Mouse (Mus musculus) kidney, postnatal 0 days (tissue): Measurements from ENCODE around the gene Tmcc3. TPM values are rescaled to one million over a fixed set of nuclear protein-coding genes. Genes with fewer than 3 reads are reported as not detected.

Experiments used
- ATAC-seq: fragments of 200-750 bp; cut with Nextera tagmentation; replicated peaks from 2 replicates; pipeline ENCODE4 v1.8.0; 2017; ENCODE audit warnings: low read depth, moderate number of reproducible peaks, moderate TSS enrichment, moderate library complexity; ENCODE audit not compliant: low FRiP score
- DNase-seq: peaks from one replicate; pipeline ENCODE4 v3.0.0-alpha.2; 2016; ENCODE audit warnings: low spot score
- H3K27ac ChIP-seq: fragments of 300-500 bp; sonication (generic); 2 replicates; pipeline ENCODE4 v1.5.1; 2014; ENCODE audit warnings: mild to moderate bottlenecking
- H3K27me3 ChIP-seq: fragments of 300-500 bp; sonication (generic); 2 replicates; pipeline ENCODE4 v1.6.1; 2014; ENCODE audit warnings: low read length, mixed read lengths; ENCODE audit not compliant: insufficient read depth
- H3K36me3 ChIP-seq: fragments of 300-500 bp; sonication (generic); 2 replicates; pipeline ENCODE4 v1.6.1; 2014; ENCODE audit warnings: low read length, mixed read lengths; ENCODE audit not compliant: insufficient read depth
- H3K4me1 ChIP-seq: fragments of 300-500 bp; sonication (generic); replicated peaks from 2 replicates; pipeline ENCODE4 v1.6.1; 2014; ENCODE audit warnings: antibody characterized with exemption, low read length, mixed read lengths; ENCODE audit not compliant: insufficient read depth
- H3K4me2 ChIP-seq: fragments of 300-500 bp; sonication (generic); 2 replicates; pipeline ENCODE4 v1.6.1; 2014; ENCODE audit warnings: mild to moderate bottlenecking, low read length, moderate library complexity, mixed read lengths
- H3K4me3 ChIP-seq: fragments of 300-500 bp; sonication (generic); replicated peaks from 2 replicates; pipeline ENCODE4 v1.5.1; 2014; ENCODE audit warnings: low read depth, low read length
- H3K9ac ChIP-seq: fragments of 300-500 bp; sonication (generic); 2 replicates; pipeline ENCODE4 v1.6.1; 2014; ENCODE audit warnings: low read depth, low read length
- H3K9me3 ChIP-seq: fragments of 300-500 bp; sonication (generic); replicated peaks from 2 replicates; pipeline ENCODE4 v1.6.1; 2016; ENCODE audit warnings: low read length, inconsistent platforms, mixed read lengths
- CTCF ChIP-seq: IDR thresholded peaks from 2 replicates; pipeline ENCODE4 v1.5.1; 2016; ENCODE audit warnings: antibody characterized with exemption, low read depth, mild to moderate bottlenecking, moderate library complexity
- WGBS: fragments of 180-500 bp; shearing (Covaris S2); extraction: QIAGEN DNeasy Blood & Tissue Kit; methylation state at CpG from one replicate; pipeline ENCODE4 v1.1.7; 2014; 5-methylcytosine and 5-hydroxymethylcytosine counted together
- polyA plus RNA-seq: library from polyadenylated mRNA; unstranded; fragments of >200 nt; fragmentation: Nextera tagmentation; extraction: Ambion mirVana; gene quantifications from 2 replicates; pipeline ENCODE4 v1.2.1, GENCODE M21; 2015

The Tmcc3 gene
- polyA plus RNA-seq, 1 experiment from 2014 or later = 7.9 TPM

DNA sequence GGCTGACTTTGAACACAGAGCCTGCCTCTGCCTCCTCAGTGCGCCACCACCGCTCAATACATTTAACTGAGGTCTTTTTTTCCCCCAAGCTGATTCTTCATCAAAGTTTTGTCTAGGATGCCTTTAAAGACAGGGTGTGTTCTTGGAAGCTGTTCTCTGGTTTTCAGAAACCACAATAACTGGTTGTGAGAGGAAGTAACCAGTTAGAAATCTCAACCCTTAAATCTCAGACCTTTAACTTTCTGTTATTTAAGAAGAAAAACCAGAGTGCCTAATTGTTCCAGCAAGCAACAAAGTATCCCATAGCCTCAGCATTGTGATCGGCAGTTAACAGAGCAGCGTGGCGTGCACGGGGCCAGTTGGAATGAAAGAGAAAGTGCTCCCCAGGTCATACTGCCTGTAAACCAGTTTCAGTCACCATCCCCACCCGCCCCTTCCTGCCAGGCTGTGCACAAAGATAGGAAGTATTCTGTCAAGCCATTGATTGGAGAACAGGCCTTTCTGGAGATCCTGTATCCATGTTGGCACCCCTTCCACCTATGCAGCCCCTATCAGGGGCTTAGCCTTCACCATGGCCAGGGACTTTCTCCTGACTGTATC lies 240.3 kb downstream of the Tmcc3 start:
- Histone ChIP-seq H3K27me3 (no peaks in the 10 kb centered on the region), H3K4me3 (no peak overlapping the region), H3K4me1 (no peaks in the 10 kb centered on the region; the same call in none of the 2 replicates), H3K36me3 (no peaks in the 10 kb centered on the region), H3K4me2 (no peak overlapping the region), H3K27ac (no peak overlapping the region), H3K9ac (no peak overlapping the region), H3K9me3 (no peaks in the 10 kb centered on the region)
- ATAC-seq = no peak
- no peak for DNase-seq
- 72% methylated on average over 7 of the region's 7 CpGs for WGBS
- TF ChIP-seq CTCF = no peak

DNA sequence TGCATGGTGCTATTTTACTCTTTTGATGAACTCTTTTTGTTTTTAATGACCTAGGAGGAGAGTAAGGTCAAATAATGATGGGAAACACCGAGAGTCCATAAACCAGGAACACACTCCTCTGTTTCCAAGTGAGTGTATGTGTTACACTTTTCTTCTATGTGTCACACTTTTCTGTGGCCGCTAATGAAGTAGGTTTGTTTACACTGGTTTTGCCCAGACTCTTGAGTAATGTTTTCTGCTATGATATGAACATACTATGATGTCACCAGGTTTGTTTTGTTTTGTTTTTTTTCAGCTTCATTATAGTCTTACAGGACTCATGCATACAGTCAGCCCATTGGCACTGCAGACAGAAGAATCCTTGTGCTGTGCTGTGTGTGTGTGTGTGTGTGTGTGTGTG lies 243.6 kb downstream of the Tmcc3 start:
- DNase-seq (no peak), ATAC-seq (no peak)
- Histone ChIP-seq H3K27ac (no peak overlapping the region), H3K4me1 (no peaks in the 10 kb centered on the region; the same call in 1 of the 2 replicates), H3K27me3 (no peaks in the 10 kb centered on the region), H3K4me3 (no peak overlapping the region), H3K9ac (no peak overlapping the region), H3K36me3 (no peaks in the 10 kb centered on the region), H3K9me3 (no peaks in the 10 kb centered on the region), H3K4me2 (no peak overlapping the region)
- 72% methylated on average over 2 of the region's 2 CpGs for WGBS
- no peak for TF ChIP-seq CTCF

- peak; percentile 88 for ATAC-seq
- DNase-seq = peak; percentile 59
- no peak for TF ChIP-seq CTCF
- no peak overlapping the region for H3K9ac ChIP-seq
- H3K27ac ChIP-seq = peak overlapping the region; percentile 57; the same call in 1 of the 2 replicates
- no peaks in the 10 kb centered on the region for H3K27me3 ChIP-seq
- 43% methylated on average over 6 of the region's 6 CpGs for WGBS
- no peak overlapping the region for H3K4me2 ChIP-seq
- H3K36me3 ChIP-seq = no peaks in the 10 kb centered on the region
- H3K9me3 ChIP-seq = no peaks in the 10 kb centered on the region
- no peaks in the 10 kb centered on the region; the same call in 1 of the 2 replicates for H3K4me1 ChIP-seq
- no peak overlapping the region for H3K4me3 ChIP-seq
Measured at GRCm38 (mm10) chr10:94557428-94558149, 245.8 kb downstream of the Tmcc3 start.

- H3K9me3 ChIP-seq = no peaks in the 10 kb centered on the region
- DNase-seq (no peak), ATAC-seq (no peak)
- H3K36me3 ChIP-seq = no peaks in the 10 kb centered on the region
- 69% methylated on average over 7 of the region's 7 CpGs for WGBS
- H3K27ac ChIP-seq = no peak overlapping the region
- no peak overlapping the region for H3K4me3 ChIP-seq
- no peak for TF ChIP-seq CTCF
- H3K4me2 ChIP-seq = no peak overlapping the region
- no peaks in the 10 kb centered on the region; the same call in 1 of the 2 replicates for H3K4me1 ChIP-seq
- no peak overlapping the region for H3K9ac ChIP-seq
- H3K27me3 ChIP-seq = no peaks in the 10 kb centered on the region
Measured at GRCm38 (mm10) chr10:94558826-94559225, 247.1 kb downstream of the Tmcc3 start.

DNA sequence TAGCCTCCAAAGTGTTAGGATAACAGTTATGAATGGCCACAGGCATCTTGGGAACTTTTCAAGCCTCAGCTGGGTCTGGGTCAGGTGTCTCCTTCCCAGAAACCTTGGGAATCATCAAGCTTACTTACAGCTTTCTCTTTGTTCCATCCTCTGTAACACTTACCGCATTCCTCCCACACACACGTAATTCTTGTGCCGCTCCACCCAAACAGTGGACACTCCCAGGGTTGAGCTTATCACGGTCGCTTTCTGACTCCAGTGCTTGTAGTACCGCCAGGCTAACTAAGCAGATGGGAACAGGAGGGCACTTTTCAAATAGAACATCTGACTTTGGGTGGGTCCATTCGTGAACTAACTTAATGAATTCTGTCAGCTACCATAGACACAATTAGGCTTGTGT lies 249.6 kb downstream of the Tmcc3 start:
- Histone ChIP-seq H3K4me1 (peaks cover 2% of the 10 kb centered on the region), H3K27me3 (no peaks in the 10 kb centered on the region), H3K27ac (no peak overlapping the region), H3K4me2 (no peak overlapping the region), H3K9ac (no peak overlapping the region), H3K4me3 (no peak overlapping the region), H3K36me3 (no peaks in the 10 kb centered on the region), H3K9me3 (no peaks in the 10 kb centered on the region)
- 53% methylated on average over 7 of the region's 7 CpGs for WGBS
- ATAC-seq (no peak), DNase-seq (no peak)
- no peak for TF ChIP-seq CTCF

DNA sequence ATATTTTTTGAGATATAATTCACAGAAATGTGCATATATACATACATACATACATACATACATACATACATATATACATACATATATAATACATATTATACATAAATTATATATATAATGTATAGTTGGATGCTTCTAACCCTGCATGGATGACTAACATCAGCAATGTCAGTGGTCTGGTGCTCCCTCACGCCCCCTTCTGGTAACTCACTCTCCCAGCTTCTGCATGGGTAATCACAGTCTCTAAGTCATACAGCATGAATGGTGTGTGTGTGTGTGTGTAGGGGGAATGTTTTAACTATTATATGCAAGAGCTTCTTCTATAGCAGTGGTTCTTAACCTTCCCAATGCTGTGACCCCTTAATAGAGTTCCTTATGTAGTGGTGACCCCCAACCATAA lies 250.4 kb downstream of the Tmcc3 start:
- DNase-seq = no peak
- no peaks in the 10 kb centered on the region for H3K9me3 ChIP-seq
- WGBS = 32% methylated on average over 1 of the region's 1 CpGs

More for the DNA sequence above, 250.4 kb downstream of the Tmcc3 start:
- Histone ChIP-seq H3K4me2 (no peak overlapping the region), H3K4me1 (peaks cover 6% of the 10 kb centered on the region), H3K36me3 (no peaks in the 10 kb centered on the region), H3K27ac (no peak overlapping the region), H3K27me3 (no peaks in the 10 kb centered on the region), H3K4me3 (no peak overlapping the region), H3K9ac (no peak overlapping the region)
- TF ChIP-seq CTCF = peak; percentile 65
- no peak for ATAC-seq
